Mouse (Mus musculus) heart, embryonic 11.5 days (tissue): ENCODE measurements at regions not wholly inside any gene's neighbourhood (a gene's known extent, or its start where the extent isn't known, plus 50 kb on each side); places are given as distances from the start of the nearest gene placed in this dataset.

Experiments
- ATAC-seq: fragments of 200-750 bp; cut with Nextera tagmentation; replicated peaks from 2 replicates; pipeline ENCODE4 v1.8.0; 2017; ENCODE audit warnings: moderate library complexity; ENCODE audit not compliant: insufficient number of reproducible peaks, low FRiP score, low TSS enrichment
- H3K27ac ChIP-seq: fragments of 300-500 bp; sonication (generic); 2 replicates; pipeline ENCODE4 v1.5.1; 2014; ENCODE audit warnings: mild to moderate bottlenecking, low read depth, low read length
- H3K27me3 ChIP-seq: fragments of 300-500 bp; sonication (generic); 2 replicates; pipeline ENCODE4 v1.6.1; 2014; ENCODE audit warnings: mild to moderate bottlenecking, low read length, mixed read lengths; ENCODE audit not compliant: control insufficient read depth, insufficient read depth
- H3K36me3 ChIP-seq: fragments of 300-500 bp; sonication (generic); 2 replicates; pipeline ENCODE4 v1.6.1; 2014; ENCODE audit warnings: mild to moderate bottlenecking, low read length, moderate library complexity, mixed read lengths; ENCODE audit not compliant: control insufficient read depth, insufficient read depth
- H3K4me1 ChIP-seq: fragments of 300-500 bp; sonication (generic); 2 replicates; pipeline ENCODE4 v1.6.1; 2014; ENCODE audit warnings: low read length; ENCODE audit not compliant: control insufficient read depth, insufficient read depth
- H3K4me2 ChIP-seq: fragments of 300-500 bp; sonication (generic); 2 replicates; pipeline ENCODE4 v1.6.1; 2014; ENCODE audit warnings: mild to moderate bottlenecking, moderate library complexity
- H3K4me3 ChIP-seq: fragments of 300-500 bp; sonication (generic); 2 replicates; pipeline ENCODE4 v1.5.1; 2014; ENCODE audit warnings: low read depth, low read length
- H3K9ac ChIP-seq: fragments of 300-500 bp; sonication (generic); 2 replicates; pipeline ENCODE4 v1.6.1; 2014; ENCODE audit warnings: mild to moderate bottlenecking, low read depth, low read length, moderate library complexity
- H3K9me3 ChIP-seq: fragments of 300-500 bp; sonication (generic); replicated peaks from 2 replicates; pipeline ENCODE4 v1.6.1; 2016; ENCODE audit warnings: low read length; ENCODE audit not compliant: control insufficient read depth
- WGBS: fragments of 180-500 bp; shearing (Covaris S2); extraction: QIAGEN DNeasy Blood & Tissue Kit; methylation state at CpG from one replicate; pipeline ENCODE4 v1.1.7; 2014; ENCODE audit not compliant: insufficient replicate concordance; 5-methylcytosine and 5-hydroxymethylcytosine counted together

DNA sequence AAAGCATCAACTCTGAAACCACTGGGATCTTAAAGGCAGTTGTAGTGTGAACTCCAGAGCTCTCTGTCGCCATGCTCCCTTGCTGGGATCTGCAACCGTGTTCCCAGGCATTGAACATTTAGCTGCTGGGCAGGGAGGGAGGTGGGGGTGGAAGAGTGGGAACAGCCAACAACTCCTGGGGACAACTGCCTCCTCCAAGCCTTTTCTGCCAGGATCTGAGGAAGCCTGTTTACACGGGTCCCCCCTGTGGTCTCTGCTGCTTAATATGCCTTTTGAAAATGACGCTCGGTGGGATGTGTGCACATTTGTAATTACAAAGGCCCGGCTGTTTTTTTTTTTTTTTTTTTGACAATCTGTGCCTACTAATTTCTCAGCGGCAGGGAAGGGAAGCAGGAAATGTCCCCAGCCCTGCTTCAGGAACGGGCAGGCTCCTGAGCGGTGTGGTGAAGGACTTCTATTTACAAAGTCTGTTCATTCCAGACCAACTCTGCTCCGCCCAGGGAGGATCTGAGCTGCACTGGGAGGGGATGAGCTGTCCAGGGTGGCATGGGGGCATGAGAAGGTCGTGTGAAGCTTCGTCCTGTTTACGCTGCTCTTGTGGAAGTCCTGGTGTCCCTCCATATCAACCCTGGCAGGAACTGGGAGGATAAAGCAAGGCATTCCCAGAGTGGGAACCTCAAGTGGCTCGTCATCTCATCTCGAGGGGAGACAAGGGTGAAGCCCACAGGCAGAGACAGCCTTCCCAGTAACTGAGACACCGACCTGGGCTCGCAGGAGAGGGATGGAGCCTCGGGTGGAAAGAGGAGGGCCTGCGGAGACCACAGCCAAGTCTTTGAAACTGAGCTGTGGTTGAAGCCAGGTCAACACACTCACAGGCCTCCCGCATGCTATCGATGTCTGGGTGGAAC lies 465.0 kb upstream of the Zmiz1 start:
- H3K4me2 ChIP-seq, result peak overlapping the region; percentile 35
- H3K9ac ChIP-seq, result no peak overlapping the region
- ATAC-seq, result no peak
- H3K27me3 ChIP-seq, result no peaks in the 10 kb centered on the region
- H3K36me3 ChIP-seq, result no peaks in the 10 kb centered on the region
- H3K27ac ChIP-seq, result no peak overlapping the region
- 22% methylated on average over 21 of the region's 21 CpGs for WGBS
- H3K4me3 ChIP-seq, result no peak overlapping the region
- H3K4me1 ChIP-seq, result peaks cover 32% of the 10 kb centered on the region
- peaks cover 4% of the 10 kb centered on the region; the same call in 1 of the 2 replicates for H3K9me3 ChIP-seq

DNA sequence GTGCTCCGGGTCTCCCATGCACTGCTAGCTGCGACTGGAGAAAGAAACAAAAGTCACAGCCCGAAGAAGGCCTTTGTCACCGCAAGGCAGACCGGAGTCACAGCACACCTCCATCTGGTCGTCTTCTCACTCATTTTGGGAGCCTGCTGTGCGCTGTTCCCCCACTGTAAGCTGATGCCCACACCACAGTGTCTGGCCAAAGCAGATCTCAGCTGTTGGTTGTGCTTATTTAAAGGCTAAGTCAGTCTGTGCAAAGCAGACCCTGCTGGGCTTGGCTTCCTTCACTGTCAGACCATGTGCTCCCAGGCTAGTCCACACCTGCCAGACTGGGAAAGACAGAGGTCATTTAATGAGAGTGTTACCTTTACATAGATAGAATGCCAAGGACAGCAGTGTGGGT lies 463.8 kb upstream of the Zmiz1 start:
- Histone ChIP-seq H3K9me3 (peaks cover 4% of the 10 kb centered on the region; the same call in 1 of the 2 replicates), H3K4me1 (peaks cover 34% of the 10 kb centered on the region), H3K27me3 (no peaks in the 10 kb centered on the region), H3K9ac (no peak overlapping the region), H3K36me3 (no peaks in the 10 kb centered on the region), H3K27ac (no peak overlapping the region), H3K4me3 (no peak overlapping the region), H3K4me2 (no peak overlapping the region)
- ATAC-seq, result no peak
- WGBS, result 50% methylated on average over 7 of the region's 7 CpGs

DNA sequence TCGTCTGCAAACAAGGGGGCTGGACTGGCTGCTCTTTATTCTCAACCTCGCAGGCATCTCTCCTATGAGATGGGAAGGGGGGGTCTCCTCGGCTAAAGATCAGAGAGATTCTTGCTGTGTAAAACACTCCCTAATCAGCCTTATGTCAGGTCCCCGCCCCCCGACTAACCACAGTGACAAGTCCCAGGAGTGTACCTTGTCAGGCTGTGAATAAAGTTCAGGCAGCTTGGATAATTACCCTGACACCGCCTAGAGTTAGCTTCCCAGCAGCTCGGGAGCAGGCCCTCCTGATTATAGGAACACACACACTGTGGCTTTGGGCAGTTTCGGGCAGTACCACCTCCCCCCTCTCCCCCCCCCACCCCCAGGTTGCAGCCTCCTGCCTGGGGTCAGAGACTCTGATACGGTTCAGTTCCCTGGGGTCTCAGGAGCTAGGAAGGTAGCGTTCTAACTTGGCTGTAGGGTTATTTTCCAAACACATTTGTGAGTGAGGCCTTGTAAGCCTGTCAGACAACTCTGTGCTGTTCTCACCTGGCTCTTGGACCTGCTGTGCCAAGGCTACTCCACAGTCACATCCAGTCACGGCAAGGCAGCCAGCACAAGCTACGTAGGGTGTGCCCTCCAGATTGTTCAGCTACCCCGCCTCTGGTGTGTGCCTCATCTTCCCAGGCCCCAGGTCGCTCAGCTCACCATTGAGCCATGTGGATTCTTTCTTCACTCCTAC lies 461.0 kb upstream of the Zmiz1 start:
- Histone ChIP-seq H3K36me3 (no peaks in the 10 kb centered on the region), H3K27ac (no peak overlapping the region; the same call in 1 of the 2 replicates), H3K9me3 (no peaks in the 10 kb centered on the region), H3K27me3 (no peaks in the 10 kb centered on the region), H3K9ac (0 out of 2 replicates have a peak overlapping the region, but pooled peaks have one; percentile 10), H3K4me3 (no peak overlapping the region), H3K4me1 (peaks cover 34% of the 10 kb centered on the region), H3K4me2 (no peak overlapping the region)
- 30% methylated on average over 14 of the region's 14 CpGs for WGBS
- ATAC-seq, result no peak

DNA sequence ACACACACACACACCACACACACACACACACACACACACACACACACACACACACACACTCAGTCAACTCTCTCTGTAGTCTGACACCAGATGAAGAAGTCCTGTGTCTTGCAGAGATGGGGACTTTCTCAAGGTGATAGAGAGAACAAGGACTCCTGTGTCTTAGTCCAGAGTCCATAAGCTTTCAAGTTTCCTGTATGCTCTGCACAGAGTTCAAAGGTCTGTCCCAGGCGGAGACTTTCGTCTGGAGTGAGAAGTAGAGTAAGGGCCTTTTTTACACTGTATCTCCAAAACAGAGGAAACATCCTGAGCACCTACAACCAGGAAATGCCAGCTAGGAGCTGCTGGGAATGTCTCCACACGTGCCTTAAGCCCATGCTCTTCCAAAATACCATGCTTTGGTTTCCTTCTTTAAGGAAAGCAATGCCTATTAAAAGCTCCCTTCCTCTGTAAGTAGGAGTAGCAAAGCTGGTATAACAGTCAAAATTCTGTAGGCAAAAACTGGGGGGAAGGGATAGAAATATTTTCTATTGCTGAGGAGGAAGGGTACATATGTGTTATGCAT lies 459.9 kb upstream of the Zmiz1 start:
- Histone ChIP-seq H3K4me3 (no peak overlapping the region), H3K4me1 (peaks cover 26% of the 10 kb centered on the region), H3K27ac (no peak overlapping the region), H3K4me2 (no peak overlapping the region), H3K9me3 (no peaks in the 10 kb centered on the region), H3K36me3 (no peaks in the 10 kb centered on the region), H3K9ac (no peak overlapping the region), H3K27me3 (no peaks in the 10 kb centered on the region)
- ATAC-seq, result no peak
- 33% methylated on average over 3 of the region's 3 CpGs for WGBS

DNA sequence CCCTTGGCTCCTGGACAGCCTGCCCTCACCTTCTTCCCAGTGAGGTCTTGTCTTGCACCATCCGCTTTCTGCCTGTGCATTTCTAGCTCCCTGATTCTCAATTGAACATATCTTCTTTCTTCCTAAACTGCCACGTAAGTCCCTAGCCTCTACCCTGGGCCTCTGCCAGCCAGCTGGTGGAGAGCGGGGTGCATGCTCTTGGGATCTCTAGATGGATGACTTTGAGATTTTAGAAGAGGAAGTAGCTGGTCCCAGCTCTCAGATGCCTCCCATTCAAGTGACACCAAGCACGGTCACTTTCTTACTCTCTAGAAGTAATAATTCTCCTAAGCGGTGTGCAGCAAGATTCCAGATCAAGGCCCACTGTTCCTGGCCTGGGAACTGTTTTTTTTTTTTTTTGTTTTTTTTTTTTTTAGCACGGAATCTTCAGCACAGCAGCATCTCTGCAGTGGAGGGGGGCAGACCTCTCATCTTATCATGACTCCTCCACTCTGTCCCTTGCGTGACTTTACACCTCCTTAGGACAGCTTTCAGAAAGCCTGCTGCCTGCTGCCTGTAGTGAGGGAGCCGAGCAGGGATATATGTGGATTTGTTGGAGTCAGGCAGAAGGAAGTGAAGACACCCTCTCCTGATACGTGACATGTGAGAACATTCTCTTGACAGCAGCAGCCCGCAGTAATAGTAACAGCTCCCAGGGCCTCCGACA lies 453.6 kb upstream of the Zmiz1 start:
- Histone ChIP-seq H3K4me3 (no peak overlapping the region), H3K36me3 (no peaks in the 10 kb centered on the region), H3K9ac (no peak overlapping the region), H3K27ac (no peak overlapping the region), H3K27me3 (no peaks in the 10 kb centered on the region), H3K4me2 (no peak overlapping the region), H3K4me1 (peaks cover 5% of the 10 kb centered on the region; the same call in 1 of the 2 replicates), H3K9me3 (no peaks in the 10 kb centered on the region)
- no peak for ATAC-seq
- 37% methylated on average over 11 of the region's 11 CpGs for WGBS

DNA sequence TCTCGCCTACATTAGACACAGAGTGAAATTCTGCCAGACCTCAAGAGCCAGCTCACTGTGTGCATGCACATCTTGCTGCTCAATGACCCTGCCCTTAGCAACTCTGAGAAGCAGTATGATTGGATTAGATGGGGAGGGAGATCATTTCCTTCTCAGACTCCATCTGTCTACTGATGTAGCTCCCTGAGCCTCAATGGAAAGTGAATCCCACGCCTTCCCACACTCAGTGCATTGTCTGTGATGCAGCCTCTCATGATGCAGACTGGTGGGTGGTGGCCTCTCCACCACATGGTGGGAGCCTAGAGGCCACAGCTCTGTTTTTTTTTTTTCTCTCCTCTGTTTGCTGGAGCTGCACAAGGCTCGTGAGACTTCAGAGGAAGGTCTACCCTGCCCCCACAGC lies 447.1 kb upstream of the Zmiz1 start:
- H3K27ac ChIP-seq, result no peak overlapping the region
- WGBS, result 61% methylated on average over 3 of the region's 3 CpGs
- no peaks in the 10 kb centered on the region for H3K9me3 ChIP-seq
- no peak for ATAC-seq
- H3K9ac ChIP-seq, result no peak overlapping the region
- H3K27me3 ChIP-seq, result no peaks in the 10 kb centered on the region
- H3K36me3 ChIP-seq, result no peaks in the 10 kb centered on the region
- H3K4me3 ChIP-seq, result no peak overlapping the region
- H3K4me1 ChIP-seq, result peaks cover 13% of the 10 kb centered on the region
- H3K4me2 ChIP-seq, result no peak overlapping the region

DNA sequence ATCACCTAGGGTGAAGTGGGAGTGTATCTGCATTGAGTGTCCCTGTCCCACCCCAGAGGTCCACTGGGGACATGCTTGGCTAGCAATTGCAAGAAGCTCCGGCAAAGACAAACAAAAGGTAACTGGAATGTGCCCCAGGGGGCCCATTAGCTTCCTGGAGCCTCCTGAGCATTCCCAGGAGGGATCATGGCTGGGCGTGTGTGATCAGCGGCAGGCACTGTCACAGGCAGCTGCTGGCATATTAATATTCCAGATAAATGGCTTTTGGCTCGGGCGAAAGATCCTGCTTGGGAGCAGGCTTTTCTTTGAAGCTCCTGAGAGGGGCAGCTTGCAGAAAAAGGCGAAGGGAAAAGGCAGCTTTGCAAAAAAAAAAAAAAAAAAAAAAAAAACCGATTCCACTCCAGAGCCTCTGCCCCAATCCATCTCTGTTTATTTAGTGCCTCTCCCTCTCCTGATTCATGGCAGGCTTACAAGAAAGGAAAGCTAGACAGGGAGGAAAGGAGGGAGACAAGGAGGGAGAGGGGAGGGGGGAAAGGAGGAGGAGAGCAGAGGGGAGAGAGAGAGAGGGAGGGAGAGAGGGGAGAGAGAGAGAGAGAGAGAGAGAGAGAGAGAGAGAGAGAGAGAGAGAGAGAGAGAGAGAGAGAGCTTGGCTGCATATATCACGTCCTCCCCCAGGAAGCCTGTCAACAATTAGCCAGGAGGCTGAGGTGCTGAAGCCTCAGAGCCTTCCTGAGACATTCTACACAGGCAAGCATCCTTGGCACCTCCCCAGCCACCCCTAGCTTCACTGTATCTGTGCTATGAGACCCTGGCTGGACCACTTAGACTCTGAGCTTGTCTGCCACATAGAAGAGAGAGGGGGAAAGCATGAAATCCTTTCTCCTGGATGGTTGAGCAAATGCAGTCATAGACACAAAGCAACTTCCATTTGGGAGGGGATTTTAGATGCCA lies 443.4 kb upstream of the Zmiz1 start:
- Histone ChIP-seq H3K36me3 (no peaks in the 10 kb centered on the region), H3K9ac (no peak overlapping the region; the same call in 1 of the 2 replicates), H3K27me3 (0 out of 2 replicates have a peak, but pooled peaks cover 2% of the 10 kb centered on the region), H3K9me3 (no peaks in the 10 kb centered on the region), H3K4me3 (no peak overlapping the region; the same call in 1 of the 2 replicates), H3K4me2 (peak overlapping the region; percentile 51), H3K27ac (peak overlapping the region; percentile 29; the same call in 1 of the 2 replicates), H3K4me1 (peaks cover 13% of the 10 kb centered on the region)
- no peak for ATAC-seq
- WGBS, result under 1% methylated on average over 8 of the region's 8 CpGs
